Mouse (Mus musculus) megakaryocyte, embryonic 14.5 days (primary cell): ENCODE measurements around the gene Hspb6.

Experiments
- FLI1 ChIP-seq: IDR thresholded peaks from 2 replicates; pipeline ENCODE4 v1.6.1; 2012; ENCODE audit warnings: low read length, inconsistent platforms, mixed read lengths
- GATA1 ChIP-seq: IDR thresholded peaks from 3 replicates; pipeline ENCODE4 v1.6.1; 2012; ENCODE audit warnings: mixed read lengths, low read length, inconsistent platforms, borderline replicate concordance

GRCm38 (mm10) chr7:30526981-30527380 is 25.0 kb upstream of the Hspb6 start:
- TF ChIP-seq GATA1 = no peak
- no peak for TF ChIP-seq FLI1
